Mouse (Mus musculus) ES-E14 (cell line): ENCODE results near the gene U2surp. TPM values are rescaled to one million over a fixed set of nuclear protein-coding genes. Genes with fewer than 3 reads are reported as not detected.

Experiments used
- DNase-seq: peaks from one replicate; pipeline ENCODE4 v3.0.0-alpha.2; 2013; ENCODE audit warnings: low read depth, low spot score
- H3K27ac ChIP-seq: 2 replicates; pipeline ENCODE4 v1.5.1; 2012; ENCODE audit warnings: low read depth, mild to moderate bottlenecking, low read length, moderate library complexity, mixed read lengths; ENCODE audit not compliant: poor library complexity, insufficient read depth, severe bottlenecking
- H3K36me3 ChIP-seq: 2 replicates; pipeline ENCODE4 v1.6.1; 2012; ENCODE audit warnings: mild to moderate bottlenecking, low read length, moderate library complexity, mixed read lengths; ENCODE audit not compliant: control insufficient read depth, poor library complexity, insufficient read depth, severe bottlenecking
- H3K4me1 ChIP-seq, 2 experiments: fragments of 150-350 bp in 1 of 2; sonication (generic) in 1 of 2; 2 replicates each; pipeline ENCODE4 v1.6.1; 2012; ENCODE audit warnings: low read length in 2 of 2, mild to moderate bottlenecking in 1 of 2, mixed read lengths in 1 of 2; ENCODE audit not compliant: control insufficient read depth in 2 of 2, insufficient read depth in 2 of 2, poor library complexity in 1 of 2
- H3K4me3 ChIP-seq, 2 experiments: fragments of 150-350 bp in 1 of 2; sonication (generic) in 1 of 2; 2 replicates each; pipeline ENCODE4 v1.5.1; 2012; ENCODE audit warnings: low read length in 2 of 2, low read depth in 1 of 2, mild to moderate bottlenecking in 1 of 2, mixed read lengths in 1 of 2; ENCODE audit not compliant: insufficient read depth in 1 of 2, poor library complexity in 1 of 2, severe bottlenecking in 1 of 2
- H3K9ac ChIP-seq: 2 replicates; pipeline ENCODE4 v1.6.1; 2012; ENCODE audit warnings: low read depth, mild to moderate bottlenecking, low read length, mixed read lengths; ENCODE audit not compliant: poor library complexity, insufficient read depth, severe bottlenecking
- H3K9me3 ChIP-seq: fragments of 150-350 bp; sonication (generic); 2 replicates; pipeline ENCODE4 v1.6.1; 2012; ENCODE audit warnings: low read depth, mild to moderate bottlenecking, low read length; ENCODE audit not compliant: control insufficient read depth, insufficient read depth
- CHD2 ChIP-seq: IDR thresholded peaks from 2 replicates; pipeline ENCODE4 v1.6.1; 2014; ENCODE audit warnings: mild to moderate bottlenecking, low read depth, low read length, inconsistent platforms
- HCFC1 ChIP-seq: IDR thresholded peaks from 2 replicates; pipeline ENCODE4 v1.6.1; 2012; ENCODE audit warnings: low read length, inconsistent platforms, borderline replicate concordance; ENCODE audit not compliant: insufficient read depth
- MAFK ChIP-seq: IDR thresholded peaks from 2 replicates; pipeline ENCODE4 v1.6.1; 2014; ENCODE audit warnings: mild to moderate bottlenecking, low read depth, low read length, inconsistent platforms; ENCODE audit not compliant: insufficient read depth
- ZC3H11A ChIP-seq: IDR thresholded peaks from 2 replicates; pipeline ENCODE4 v1.6.1; 2012; ENCODE audit warnings: low read depth, mild to moderate bottlenecking, inconsistent platforms, low read length, borderline replicate concordance
- ZNF384 ChIP-seq: IDR thresholded peaks from 2 replicates; pipeline ENCODE4 v1.6.1; 2012; ENCODE audit warnings: low read depth, low read length, inconsistent platforms
- in situ Hi-C, 2 experiments: fragments of 600-800 bp; cut with MboI; formaldehyde crosslinking; loops; one replicate each; pipeline ENCODE4 v1.15.1; 2025; ENCODE audit warnings: low sequenced_read_pairs in 2 of 2, inconsistent platforms in 1 of 2; ENCODE audit not compliant: unreplicated experiment in 2 of 2
- total RNA-seq: library from RNA; depleted of rRNA; stranded (reverse); fragments of 300-350 nt; gene quantifications from 2 replicates; pipeline ENCODE4 v1.2.3, GENCODE M21; 2012

Gene U2surp
- total RNA-seq, 1 experiment: 95.3 TPM

GRCm38 (mm10) chr9:95513776-95514175 lies 2.0 kb upstream of the U2surp start:
- no peak overlapping the region; a peak in 1 of 4 replicates for H3K4me3 ChIP-seq
- H3K27ac ChIP-seq: no peak overlapping the region

GRCm38 (mm10) chr9:95512331-95513030 lies 685 bp upstream of the U2surp start:
- no peak for DNase-seq

More at GRCm38 (mm10) chr9:95513776-95514175, 2.0 kb upstream of the U2surp start:
- Histone ChIP-seq H3K9me3 (no peaks in the 10 kb centered on the region), H3K4me1 (peaks cover 0 to 4% of the 10 kb centered on the region in 2 experiments), H3K36me3 (no peaks in the 10 kb centered on the region; the same call in 1 of the 2 replicates), H3K9ac (no peak overlapping the region)
- no peak for TF ChIP-seq CHD2
- TF ChIP-seq MAFK: no peak
- TF ChIP-seq ZC3H11A: no peak
- no peak for TF ChIP-seq HCFC1
- no peak for TF ChIP-seq ZNF384
- no peak for DNase-seq
- in situ Hi-C loops: no loop called here

GRCm38 (mm10) chr9:95510693-95511404 lies 947 bp downstream of the U2surp start:
- H3K36me3 ChIP-seq: no peaks in the 10 kb centered on the region; the same call in 1 of the 2 replicates
- DNase-seq: no peak
- peaks cover 0 to 4% of the 10 kb centered on the region in 2 experiments for H3K4me1 ChIP-seq
- H3K27ac ChIP-seq: peak overlapping the region; percentile 93
- in situ Hi-C loops: no loop called here
- peak overlapping the region; percentile 87 to 96 for H3K4me3 ChIP-seq
- H3K9me3 ChIP-seq: no peaks in the 10 kb centered on the region
- no peak for TF ChIP-seq ZNF384
- no peak for TF ChIP-seq HCFC1
- TF ChIP-seq CHD2: no peak
- no peak for TF ChIP-seq MAFK
- no peak for TF ChIP-seq ZC3H11A
- peak overlapping the region; percentile 98 for H3K9ac ChIP-seq

More at GRCm38 (mm10) chr9:95512331-95513030, 685 bp upstream of the U2surp start:
- no peaks in the 10 kb centered on the region for H3K9me3 ChIP-seq
- TF ChIP-seq CHD2: no peak
- TF ChIP-seq ZNF384: no peak
- no peak for TF ChIP-seq MAFK
- no peak for TF ChIP-seq HCFC1
- no peak for TF ChIP-seq ZC3H11A
- H3K27ac ChIP-seq: peak overlapping the region; percentile 96
- no peaks in the 10 kb centered on the region; the same call in 1 of the 2 replicates for H3K36me3 ChIP-seq
- peak overlapping the region; percentile 75 to 79 for H3K4me3 ChIP-seq
- H3K9ac ChIP-seq: peak overlapping the region; percentile 91
- H3K4me1 ChIP-seq: peaks cover 0 to 4% of the 10 kb centered on the region in 2 experiments
- in situ Hi-C loops: no loop called here

GRCm38 (mm10) chr9:95505666-95506065 lies 6.1 kb downstream of the U2surp start:
- H3K36me3 ChIP-seq: no peaks in the 10 kb centered on the region
- no peak for DNase-seq
- no peak for TF ChIP-seq ZC3H11A
- no peak for TF ChIP-seq HCFC1
- no peak for TF ChIP-seq MAFK
- no peak for TF ChIP-seq ZNF384
- no peak for TF ChIP-seq CHD2
- H3K4me3 ChIP-seq: no peak overlapping the region
- H3K9me3 ChIP-seq: no peaks in the 10 kb centered on the region
- no peak overlapping the region for H3K27ac ChIP-seq
- H3K4me1 ChIP-seq: peaks cover 2% of the 10 kb centered on the region in 2 experiments; a peak in 3 of 4 replicates
- in situ Hi-C loops: no loop called here
- H3K9ac ChIP-seq: no peak overlapping the region
